Mouse (Mus musculus): ENCODE measurements around the gene 1300017J02Rik.

- TF ChIP-seq CTCF (IDR thresholded peaks at IDR 0.05; ENCODE audit: low read depth, low read length), result no peak
- TF ChIP-seq EP300 (IDR thresholded peaks at IDR 0.05; ENCODE audit: insufficient read depth, low read depth, low read length), result no peak
Measured at GRCm38 (mm10) chr9:103229037-103229867, 75.6 kb downstream of the 1300017J02Rik start.

All from ES-Bruce4 (cell line).